Mouse (Mus musculus) inflammation-experienced regulatory T-cells, adult 16 weeks (primary cell): ENCODE data around the gene Marc1. TPM values are rescaled to one million over a fixed set of nuclear protein-coding genes. Genes with fewer than 3 reads are reported as not detected.

Experiments
- polyA plus RNA-seq: library from polyadenylated mRNA; unstranded; fragments of 100-300 nt; shearing (Covaris generic); gene quantifications from one replicate; pipeline ENCODE4 v1.2.1, GENCODE M21; 2017

Gene Marc1
- not detected for polyA plus RNA-seq

DNA sequence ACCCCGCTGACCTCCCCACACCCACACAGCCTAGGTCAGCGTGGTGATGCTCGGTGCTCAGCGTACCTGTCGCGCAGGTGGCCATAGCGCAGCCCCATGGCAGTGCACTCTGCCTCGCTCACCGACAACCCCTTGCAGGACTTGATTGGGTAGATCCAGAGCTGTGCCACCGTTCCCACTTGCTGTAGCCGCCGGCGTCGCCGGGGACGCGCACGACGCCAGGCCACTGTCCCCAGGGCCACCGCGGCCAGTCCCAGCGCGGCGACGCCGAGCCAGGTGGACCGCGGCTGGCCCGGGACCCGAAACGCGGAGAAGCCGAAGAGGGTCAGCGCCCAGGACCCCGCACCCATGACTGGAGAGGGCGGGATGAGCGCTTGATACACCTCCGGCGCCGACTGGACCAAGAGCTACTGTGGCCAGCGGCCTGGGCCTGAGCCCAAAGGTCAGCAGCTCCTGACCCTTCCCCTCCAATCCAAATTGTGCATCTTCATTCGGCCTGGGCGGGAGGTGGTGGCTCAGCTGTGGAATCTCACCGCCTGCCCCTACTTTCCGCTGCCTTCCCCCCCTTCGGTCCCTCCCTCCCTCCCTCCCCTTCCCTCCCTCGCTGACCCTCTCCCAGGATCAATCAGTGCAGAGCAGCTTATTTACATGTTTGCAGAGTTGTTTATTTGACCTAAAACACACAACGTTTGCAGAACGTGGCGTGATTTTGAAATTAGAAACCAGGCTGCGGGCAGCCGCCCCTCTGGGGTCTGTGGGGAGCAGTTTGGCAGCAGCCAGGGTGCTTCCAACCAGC lies at the start of gene Marc1:
Marc1 (minus strand) TSS at position 534 of the 796 bp plus-strand sequence.

DNA sequence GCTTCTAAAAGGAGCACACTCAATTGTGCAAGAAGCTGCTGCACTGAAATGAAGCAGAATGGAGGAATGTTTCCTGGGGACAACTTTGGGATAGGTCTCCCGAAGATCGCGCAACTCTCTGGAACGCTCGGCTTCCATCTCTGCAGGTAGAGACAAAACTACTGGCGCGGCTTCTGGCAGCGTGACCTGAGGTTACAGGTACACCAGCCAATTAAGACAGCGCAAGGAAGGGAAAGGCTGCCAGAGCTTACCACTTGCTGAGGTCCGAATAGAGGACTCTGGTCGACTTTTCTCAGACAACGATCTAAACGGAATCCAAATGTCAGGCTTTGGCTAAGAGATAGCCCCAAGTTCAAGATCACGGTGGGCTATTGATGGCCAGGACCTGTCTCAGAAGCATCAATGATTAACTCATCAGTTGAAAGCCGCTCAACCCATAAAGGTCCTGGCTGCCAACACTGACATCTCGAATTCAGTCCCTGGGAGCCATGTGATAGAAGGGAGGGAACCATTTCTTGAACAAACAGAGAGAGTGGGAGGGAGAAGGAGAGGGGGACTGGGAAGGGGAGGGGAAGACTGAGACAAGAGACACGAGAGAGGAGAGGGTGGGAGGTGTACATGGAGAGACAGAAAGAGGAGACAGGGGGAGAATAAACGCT lies 35.1 kb upstream of the Marc1 start, which contains the start of gene Marc2:
Marc2 (minus strand) TSS at position 360 of the 659 bp plus-strand sequence.

Other genes with a start within 250 kb of the Marc1 start
- not detected for gene Hlx, start 78.7 kb downstream of the Marc1 start, polyA plus RNA-seq
- 81.0 TPM for gene Marc2, start 35.1 kb upstream of the Marc1 start, polyA plus RNA-seq
- not detected for gene C130074G19Rik, start 71.9 kb upstream of the Marc1 start, polyA plus RNA-seq
- not detected for gene Mark1, start 188.3 kb upstream of the Marc1 start, polyA plus RNA-seq